Mouse (Mus musculus): Measurements from ENCODE around the gene Olfr13. TPM values are rescaled to one million over a fixed set of nuclear protein-coding genes. Genes with fewer than 3 reads are reported as not detected.
"Not testable (repeated sequence)": the region's sequence is repeated elsewhere in the genome, so short reads cannot be mapped to it uniquely, and the experiment has no call there.

Olfr13 gene
- polyA plus RNA-seq, 1 experiment from 2014 or later = not detected

DNA sequence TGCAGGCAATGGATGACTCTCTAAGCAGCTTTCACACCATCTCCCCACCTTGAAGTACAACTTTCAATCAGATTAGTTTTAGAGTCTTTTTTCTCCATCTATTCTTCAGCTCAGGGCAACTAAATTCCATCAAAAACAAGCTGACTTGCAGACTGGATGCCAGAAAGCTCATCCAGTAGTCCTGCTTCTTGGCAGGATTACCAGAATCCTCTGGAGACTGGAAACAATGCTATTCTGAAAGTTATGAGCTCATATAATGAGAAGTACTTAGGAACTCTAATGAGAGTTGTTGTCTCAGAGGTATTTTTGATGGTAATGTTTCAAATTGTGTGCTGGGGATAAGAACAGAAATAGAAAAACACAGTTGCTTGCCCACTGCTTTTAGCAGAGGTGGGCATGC, 24.8 kb downstream of the Olfr13 start, which contains the start of gene Olfr435:
TSS of gene Olfr435 (plus strand) at position 366 of the 400 bp plus-strand sequence.
- H3K4me2 ChIP-seq (ENCODE audit: low read length) = no peak within 1 kb of the TSS
- no peaks in the 10 kb centered on the region for H3K27me3 ChIP-seq (ENCODE audit: control insufficient read depth, insufficient read depth, low read length)
- no peak within 1 kb of the TSS for H3K27ac ChIP-seq (replicated peaks; ENCODE audit: low read depth, low read length)
- ATAC-seq (ENCODE audit: low FRiP score, low TSS enrichment) (no peak), DNase-seq (no peak)
- H3K9ac ChIP-seq (replicated peaks; ENCODE audit: low read length) = no peak within 1 kb of the TSS
- H3K36me3 ChIP-seq (ENCODE audit: control insufficient read depth, insufficient read depth, low read length) = no peaks in the 10 kb centered on the region
- H3K4me1 ChIP-seq (ENCODE audit: control insufficient read depth, insufficient read depth, low read length) = no peaks in the 10 kb centered on the region
- H3K9me3 ChIP-seq (ENCODE audit: control insufficient read depth, low read length) = no peaks in the 10 kb centered on the region
- no peak within 1 kb of the TSS for H3K4me3 ChIP-seq (replicated peaks; ENCODE audit: low read depth, low read length)

- H3K4me1 ChIP-seq (ENCODE audit: control insufficient read depth, insufficient read depth, low read length) = no peaks in the 10 kb centered on the region
- no peaks in the 10 kb centered on the region for H3K36me3 ChIP-seq (ENCODE audit: control insufficient read depth, insufficient read depth, low read length)
- H3K27ac ChIP-seq (replicated peaks; ENCODE audit: low read depth, low read length) = no peak overlapping the region
- H3K4me2 ChIP-seq (ENCODE audit: low read length) = no peak overlapping the region
- H3K9ac ChIP-seq (replicated peaks; ENCODE audit: low read length) = no peak overlapping the region
- 86% methylated on average over 3 of the region's 3 CpGs for WGBS
- H3K4me3 ChIP-seq (replicated peaks; ENCODE audit: low read depth, low read length) = no peak overlapping the region
- DNase-seq (no peak), ATAC-seq (ENCODE audit: low FRiP score, low TSS enrichment) (no peak)
- no peaks in the 10 kb centered on the region for H3K9me3 ChIP-seq (ENCODE audit: control insufficient read depth, low read length)
- H3K27me3 ChIP-seq (ENCODE audit: control insufficient read depth, insufficient read depth, low read length) = no peaks in the 10 kb centered on the region
Observed at GRCm38 (mm10) chr6:43198094-43198493, 26.2 kb downstream of the Olfr13 start.

DNA sequence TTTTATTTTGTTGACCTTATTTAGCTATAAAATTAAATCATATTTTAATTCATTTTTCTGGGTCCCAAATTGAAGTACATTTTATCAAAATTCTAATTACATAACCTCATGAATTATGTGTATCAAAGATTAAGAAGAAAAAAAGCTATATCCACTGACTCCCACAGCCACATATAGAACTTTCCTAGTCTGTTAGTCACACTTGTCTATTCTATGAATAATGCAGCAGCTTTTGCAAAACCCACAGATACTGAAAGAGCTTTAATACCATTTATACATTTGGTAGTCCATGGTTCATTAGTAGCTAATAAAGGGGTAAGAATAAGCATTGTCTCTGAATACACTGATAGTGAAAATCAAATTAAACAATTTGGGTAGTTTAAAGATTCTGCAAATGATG, 30.8 kb downstream of the Olfr13 start:
- H3K9me3 ChIP-seq (ENCODE audit: control insufficient read depth, low read length) = no peaks in the 10 kb centered on the region
- no peaks in the 10 kb centered on the region for H3K36me3 ChIP-seq (ENCODE audit: control insufficient read depth, insufficient read depth, low read length)
- H3K27me3 ChIP-seq (ENCODE audit: control insufficient read depth, insufficient read depth, low read length) = no peaks in the 10 kb centered on the region
- H3K4me1 ChIP-seq (ENCODE audit: control insufficient read depth, insufficient read depth, low read length) = no peaks in the 10 kb centered on the region
- DNase-seq (no peak), ATAC-seq (ENCODE audit: low FRiP score, low TSS enrichment) (no peak)
- H3K4me2 ChIP-seq (ENCODE audit: low read length) = no peak overlapping the region
- H3K9ac ChIP-seq (replicated peaks; ENCODE audit: low read length) = no peak overlapping the region
- no peak overlapping the region for H3K4me3 ChIP-seq (replicated peaks; ENCODE audit: low read depth, low read length)
- H3K27ac ChIP-seq (replicated peaks; ENCODE audit: low read depth, low read length) = no peak overlapping the region

DNA sequence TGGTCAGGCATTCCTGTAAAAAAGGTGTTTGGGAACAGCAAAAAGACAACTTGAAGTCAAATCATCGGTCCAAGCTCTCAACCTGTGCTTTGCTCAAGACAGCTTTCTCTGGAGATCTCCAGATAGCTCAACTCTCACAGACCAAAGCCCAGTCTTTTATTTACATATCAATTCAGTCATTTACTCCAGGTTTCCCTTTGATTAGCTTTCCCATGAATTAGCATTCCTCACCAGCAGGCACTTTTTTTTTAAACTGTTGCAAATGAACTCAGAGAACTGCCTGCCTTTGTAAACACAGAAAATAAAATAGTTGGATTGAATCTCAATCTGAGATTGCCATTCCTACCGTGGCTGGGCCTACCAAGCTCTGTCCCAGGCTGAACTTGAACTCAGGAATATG, 33.4 kb downstream of the Olfr13 start:
- no peak for ATAC-seq (ENCODE audit: low FRiP score, low TSS enrichment)
- Histone ChIP-seq H3K9ac (replicated peaks; ENCODE audit: low read length) (no peak overlapping the region), H3K4me2 (ENCODE audit: low read length) (no peak overlapping the region), H3K9me3 (ENCODE audit: control insufficient read depth, low read length) (no peaks in the 10 kb centered on the region), H3K27me3 (ENCODE audit: control insufficient read depth, insufficient read depth, low read length) (no peaks in the 10 kb centered on the region), H3K4me3 (replicated peaks; ENCODE audit: low read depth, low read length) (no peak overlapping the region), H3K27ac (replicated peaks; ENCODE audit: low read depth, low read length) (no peak overlapping the region), H3K4me1 (ENCODE audit: control insufficient read depth, insufficient read depth, low read length) (no peaks in the 10 kb centered on the region), H3K36me3 (ENCODE audit: control insufficient read depth, insufficient read depth, low read length) (no peaks in the 10 kb centered on the region)
- peak; percentile 1 for DNase-seq
- WGBS = 50% methylated on average over 2 of the region's 2 CpGs

DNA sequence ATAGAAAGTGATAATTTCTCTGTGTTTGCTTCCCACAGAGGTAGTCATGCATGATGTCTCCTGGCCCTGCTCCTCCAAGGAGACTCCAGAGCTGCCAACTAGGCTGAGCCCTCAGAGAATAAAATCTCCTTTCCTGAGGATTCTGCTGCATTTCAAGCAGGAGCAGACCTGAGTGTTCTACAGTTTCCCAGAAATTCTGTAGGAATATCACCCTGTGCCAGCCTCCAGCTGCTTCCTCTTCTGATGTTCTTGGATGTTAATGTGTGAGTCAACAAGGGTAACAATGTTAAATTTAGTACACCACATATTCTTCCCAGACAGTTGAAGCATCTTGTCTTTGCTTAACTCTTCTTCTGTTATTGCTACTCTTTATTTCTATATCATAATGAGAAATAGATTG, 40.9 kb downstream of the Olfr13 start, which contains the start of gene Olfr434:
TSS of gene Olfr434 (plus strand) at position 149 of the 400 bp plus-strand sequence.
- not testable (repeated sequence) for H3K4me1 ChIP-seq (ENCODE audit: control insufficient read depth, insufficient read depth, low read length); H3K4me2 ChIP-seq (ENCODE audit: low read length); ATAC-seq (ENCODE audit: low FRiP score, low TSS enrichment); DNase-seq; H3K9ac ChIP-seq (replicated peaks; ENCODE audit: low read length); H3K27ac ChIP-seq (replicated peaks; ENCODE audit: low read depth, low read length); H3K4me3 ChIP-seq (replicated peaks; ENCODE audit: low read depth, low read length); H3K9me3 ChIP-seq (ENCODE audit: control insufficient read depth, low read length); H3K36me3 ChIP-seq (ENCODE audit: control insufficient read depth, insufficient read depth, low read length); H3K27me3 ChIP-seq (ENCODE audit: control insufficient read depth, insufficient read depth, low read length)

Other genes starting within 250 kb of the Olfr13 start
- not detected in 2 replicates for gene Olfr444, start 223.1 kb upstream of the Olfr13 start, polyA plus RNA-seq (2014; fragmentation: Nextera tagmentation; extraction: Ambion mirVana)
- gene Olfr441, start 65.8 kb upstream of the Olfr13 start, polyA plus RNA-seq (2014; fragmentation: Nextera tagmentation; extraction: Ambion mirVana) = not detected in 2 replicates
- gene Olfr237-ps1, start 25.6 kb upstream of the Olfr13 start, polyA plus RNA-seq (2014; fragmentation: Nextera tagmentation; extraction: Ambion mirVana) = 0.05 TPM in 1 of 2 replicates, not detected in the other
- not detected in 2 replicates for gene Olfr437, start 8.9 kb upstream of the Olfr13 start, polyA plus RNA-seq (2014; fragmentation: Nextera tagmentation; extraction: Ambion mirVana)
- gene Olfr435, start 25.0 kb downstream of the Olfr13 start, polyA plus RNA-seq (2014; fragmentation: Nextera tagmentation; extraction: Ambion mirVana) = not detected in 2 replicates
- gene Olfr434, start 40.9 kb downstream of the Olfr13 start, polyA plus RNA-seq (2014; fragmentation: Nextera tagmentation; extraction: Ambion mirVana) = not detected in 2 replicates
- gene Olfr47, start 59.4 kb downstream of the Olfr13 start, polyA plus RNA-seq (2014; fragmentation: Nextera tagmentation; extraction: Ambion mirVana) = not detected in 2 replicates
- 0.89 and 2.6 TPM in 2 replicates for gene Arhgef5, start 93.4 kb downstream of the Olfr13 start, polyA plus RNA-seq (2014; fragmentation: Nextera tagmentation; extraction: Ambion mirVana)
- not detected in 2 replicates for gene Nobox, start 137.4 kb downstream of the Olfr13 start, polyA plus RNA-seq (2014; fragmentation: Nextera tagmentation; extraction: Ambion mirVana)

All from midbrain, embryonic 14.5 days (tissue).